Mouse (Mus musculus) right cerebral cortex, postnatal 14 days (tissue): Measurements from ENCODE around the gene Nek3.

Source experiments
- DNase-seq: peaks from one replicate; pipeline ENCODE4 v3.0.0; 2022

Gene Nek3

DNA sequence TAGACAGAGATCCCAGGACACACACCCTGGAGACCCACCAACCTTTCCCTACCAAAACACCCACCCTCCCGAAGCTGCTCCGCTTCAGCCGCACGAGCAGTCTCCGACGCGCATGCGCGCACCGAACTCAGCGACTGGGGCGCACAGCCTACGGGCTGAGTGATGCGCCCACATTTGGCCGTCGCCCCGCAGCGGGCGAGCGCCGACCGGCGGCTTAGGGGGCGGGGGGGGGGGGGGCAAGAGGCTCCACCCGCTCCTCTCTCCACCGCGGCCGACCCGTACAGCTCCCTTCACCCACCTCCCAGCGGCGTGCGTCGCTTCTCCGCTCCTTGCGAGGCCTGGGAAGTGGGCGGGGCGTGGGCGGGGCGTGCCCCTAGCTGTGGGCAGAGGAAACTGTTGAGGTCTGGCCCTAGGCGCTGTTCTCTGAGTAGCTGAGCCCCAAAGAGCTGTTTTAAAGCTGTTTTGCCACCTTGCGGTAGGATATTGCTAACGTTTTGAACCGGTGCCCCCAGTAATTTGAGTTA, at the start of gene Nek3:
Gene Nek3, minus strand, starts transcription at position 356 of the 524 bp plus-strand sequence.
- DNase-seq, result peak; percentile 86

DNA sequence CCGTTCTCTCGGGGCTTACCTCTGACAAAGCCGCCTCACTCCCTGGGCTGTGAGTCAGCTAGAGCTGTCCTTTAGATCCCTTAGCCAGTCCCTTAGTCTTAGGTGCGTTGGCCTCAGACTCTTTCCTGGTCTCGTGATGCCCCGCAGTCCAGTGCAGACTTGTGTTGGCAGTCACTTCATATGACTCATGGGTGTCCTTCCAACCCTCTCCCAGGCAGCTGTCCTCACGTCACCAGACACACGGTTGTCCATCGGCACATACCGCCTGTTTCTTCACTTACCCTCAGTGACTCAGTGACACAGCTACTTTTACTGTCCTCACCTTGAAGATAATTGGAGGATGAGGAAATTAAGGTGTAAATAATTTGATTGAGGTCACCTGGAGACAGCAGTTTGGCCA, 48.6 kb upstream of the Nek3 start:
- DNase-seq, result no peak

DNA sequence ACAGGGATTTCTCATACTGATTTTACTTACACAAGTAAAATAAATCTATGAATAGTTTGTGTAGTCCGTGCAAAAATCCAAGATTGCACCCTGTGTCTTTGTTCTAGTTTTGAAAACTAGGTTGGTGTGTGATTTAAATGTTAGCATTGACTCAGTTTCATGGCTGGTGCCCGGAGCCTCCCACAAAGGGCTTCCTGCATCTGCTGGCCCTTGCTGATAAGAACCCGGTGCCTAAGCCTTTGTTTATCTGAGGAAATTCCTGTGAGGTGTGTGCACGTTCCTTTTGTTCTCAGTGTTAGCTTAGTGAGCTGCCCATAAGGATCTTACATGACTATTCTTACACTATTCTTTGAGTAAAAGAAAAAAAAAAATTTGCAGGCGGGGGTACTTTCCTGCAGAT, 42.8 kb upstream of the Nek3 start:
- no peak for DNase-seq

DNA sequence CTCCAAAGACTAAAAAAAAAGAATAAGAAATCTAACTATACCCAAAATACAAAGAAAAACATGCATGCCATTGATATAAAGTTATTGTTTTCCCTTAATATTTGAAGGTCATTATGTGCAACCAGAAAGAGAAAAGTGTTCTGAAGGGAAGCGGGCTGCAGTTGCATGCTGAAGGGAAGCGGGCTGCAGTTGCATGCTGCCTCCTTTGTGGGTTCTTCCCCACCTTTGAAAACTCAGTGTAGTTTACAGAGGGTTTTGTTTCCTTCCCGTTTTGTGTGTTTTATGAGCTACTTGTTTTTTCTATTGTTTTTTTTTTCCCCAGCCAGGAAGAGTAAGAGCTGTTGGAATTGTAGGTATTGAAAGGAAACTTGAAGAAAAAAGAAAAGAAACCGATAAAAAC, 41.3 kb upstream of the Nek3 start:
- DNase-seq, result no peak

DNA sequence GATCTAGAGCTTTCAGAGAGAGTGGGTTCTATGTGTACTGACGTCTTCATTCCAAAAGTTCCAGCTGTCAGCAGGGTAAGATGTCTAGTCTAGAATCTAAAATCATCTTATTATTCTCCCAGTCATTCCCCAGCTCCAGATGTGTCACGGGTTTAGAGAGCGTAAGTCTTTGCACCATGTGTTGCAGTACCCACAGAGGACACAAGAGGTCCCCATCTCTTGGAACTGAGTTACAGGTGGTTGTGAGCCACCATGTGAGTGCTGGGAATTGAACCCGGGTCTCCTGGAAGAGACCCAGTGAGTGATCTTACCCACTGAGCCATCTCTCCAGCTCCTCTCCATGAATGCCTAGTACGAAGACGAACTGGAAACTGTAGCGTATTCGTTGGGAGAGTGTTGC, 33.2 kb upstream of the Nek3 start:
- no peak for DNase-seq

DNA sequence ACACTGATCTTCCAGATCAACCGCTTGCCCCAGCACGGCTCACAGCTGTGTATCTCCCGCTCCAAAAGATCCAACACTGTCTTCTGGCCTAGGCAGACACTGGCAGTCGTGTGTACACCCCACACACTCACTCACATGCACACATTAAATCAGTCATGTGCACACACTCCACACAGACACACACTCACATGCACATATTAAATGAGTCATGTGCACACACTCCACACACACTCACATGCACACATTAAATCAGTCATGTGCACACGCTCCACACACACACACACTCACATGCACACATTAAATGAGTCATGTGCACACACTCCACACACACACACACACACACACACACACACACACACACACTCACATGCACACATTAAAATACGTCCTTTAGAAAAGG, 31.7 kb upstream of the Nek3 start:
- DNase-seq, result no peak

DNA sequence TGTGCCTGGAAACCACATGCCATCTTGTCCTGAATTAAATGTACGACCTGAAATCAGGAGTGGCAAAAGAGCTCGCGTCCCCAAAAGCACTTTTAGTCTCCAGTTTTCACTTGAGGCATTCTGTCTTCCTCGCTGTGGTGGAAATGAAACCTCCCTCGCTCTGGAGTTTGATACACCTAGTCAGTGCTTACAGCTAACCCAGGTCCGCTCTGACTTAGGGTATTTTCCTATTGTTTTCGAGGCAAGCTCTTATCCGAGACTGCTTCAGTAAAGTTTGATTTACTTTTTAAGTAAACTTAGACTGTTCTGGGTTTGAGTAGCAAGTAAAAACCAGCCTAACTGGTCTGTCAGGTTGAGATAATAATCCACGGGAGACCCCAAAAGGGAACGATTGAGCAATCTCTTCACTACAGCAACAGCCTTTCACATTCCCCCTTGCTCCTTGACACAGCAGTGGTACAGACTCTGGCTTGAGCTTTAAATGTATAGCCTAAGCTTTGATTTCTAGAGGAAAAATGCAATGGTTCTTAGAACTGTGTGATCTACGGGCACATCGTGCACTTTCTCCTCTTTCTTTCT, 27.3 kb upstream of the Nek3 start:
- DNase-seq, result no peak

DNA sequence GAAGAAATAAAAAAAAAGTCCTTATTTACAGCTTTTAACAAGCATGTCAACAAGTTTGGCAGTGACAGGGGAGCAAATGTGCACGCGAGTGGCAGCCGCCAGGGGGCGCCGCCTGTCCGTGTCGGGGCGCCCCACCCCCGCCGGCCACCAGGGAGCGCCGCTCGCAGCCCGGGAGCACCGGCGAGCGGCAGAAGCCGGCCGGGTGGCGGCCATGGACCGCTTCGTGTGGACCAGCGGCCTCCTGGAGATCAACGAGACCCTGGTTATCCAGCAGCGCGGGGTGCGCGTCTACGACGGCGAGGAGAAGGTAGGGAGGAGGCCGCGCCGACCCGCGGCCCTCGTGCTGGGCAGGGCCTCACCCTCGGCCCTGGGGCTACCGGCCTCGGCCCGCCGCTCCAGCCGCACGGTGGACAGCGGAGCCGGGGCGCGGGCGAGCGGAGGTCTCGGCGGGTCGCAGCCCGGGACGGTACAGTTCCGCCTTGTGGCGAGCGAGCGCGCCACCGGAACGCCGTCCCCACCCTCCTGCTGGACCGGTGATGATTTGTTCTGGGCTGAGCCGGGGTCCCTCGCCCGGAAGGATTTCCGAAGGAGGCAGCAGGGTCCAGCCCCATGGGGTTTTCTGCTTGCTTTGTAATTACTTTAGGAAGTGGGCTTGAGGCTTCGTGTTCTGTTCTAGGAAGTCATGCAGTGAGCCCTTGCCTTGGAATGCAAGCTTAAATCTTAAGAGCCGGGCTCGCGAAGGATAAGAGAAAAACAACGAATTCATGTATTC, 26.6 kb upstream of the Nek3 start, which contains the start of gene Vps36:
Gene Vps36, plus strand, starts transcription at position 150 of the 772 bp plus-strand sequence.
- peak; percentile 88 for DNase-seq

DNA sequence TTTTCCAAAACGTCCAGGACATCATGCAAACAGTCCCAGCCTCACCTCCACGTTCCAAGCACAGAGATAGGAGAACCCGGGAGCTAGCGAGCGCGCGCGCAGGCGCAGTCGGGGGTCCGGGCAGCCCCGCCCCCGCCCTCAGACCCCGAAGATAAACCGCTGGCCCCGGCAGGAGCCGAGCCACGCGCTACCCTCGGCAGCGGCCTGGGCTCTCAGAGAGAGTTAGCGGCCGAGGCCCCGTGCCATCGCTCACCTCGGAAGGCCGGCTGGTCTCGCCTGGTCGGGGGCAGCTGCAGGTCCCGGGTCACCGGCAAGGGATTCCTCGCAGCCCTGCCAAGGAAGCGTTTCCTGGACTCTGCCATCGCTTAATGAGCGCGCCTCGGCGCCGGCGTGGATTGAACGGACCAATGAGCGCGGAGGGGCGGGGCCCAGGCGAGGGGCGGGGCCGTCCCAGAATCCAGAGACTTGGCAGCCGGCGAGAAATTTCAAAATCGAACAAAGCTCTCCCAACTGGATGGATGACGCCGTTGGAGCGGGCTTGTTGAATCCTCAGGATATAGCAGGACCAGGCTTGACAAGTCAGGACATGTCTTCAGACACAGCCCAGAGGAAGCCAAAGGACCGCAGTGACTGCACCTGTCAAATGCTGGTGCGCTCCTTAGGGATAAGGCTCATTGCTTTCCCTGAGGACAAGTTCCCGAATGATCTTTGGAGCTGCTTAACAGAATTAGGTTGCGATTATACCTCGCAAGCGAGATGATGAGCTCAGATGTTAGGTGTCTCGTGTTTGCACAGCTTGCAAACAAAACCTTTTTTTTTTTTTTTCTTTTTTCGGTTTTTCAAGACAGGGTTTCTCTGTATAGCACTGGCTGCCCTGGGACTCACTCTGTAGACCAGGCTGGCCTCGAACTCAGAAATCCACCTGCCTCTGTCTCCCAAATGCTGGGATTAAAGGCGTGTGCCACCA, 19.5 kb upstream of the Nek3 start, which contains the start of gene Ckap2:
Gene Ckap2, minus strand, starts transcription at position 389 of the 967 bp plus-strand sequence.
- DNase-seq, result peak; percentile 87

DNA sequence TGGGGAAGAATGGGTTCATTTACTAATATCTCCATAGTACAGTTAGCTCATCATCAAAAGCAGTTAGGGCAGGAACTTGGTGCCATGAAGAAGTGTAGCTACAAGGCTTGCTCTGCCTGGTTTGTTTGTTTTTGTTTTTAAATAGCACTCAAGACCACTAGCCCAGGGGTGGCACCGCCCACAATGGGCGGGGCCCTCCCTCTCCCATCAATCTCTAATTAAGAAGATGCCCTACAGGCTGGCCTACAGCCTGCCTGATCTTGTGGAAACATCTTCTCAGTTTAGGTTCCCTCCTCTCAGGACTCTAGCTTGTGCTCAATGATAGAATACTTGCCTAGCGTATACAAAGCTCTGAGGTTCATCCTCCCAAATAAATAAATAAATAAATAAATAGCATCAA, 18.6 kb upstream of the Nek3 start:
- no peak for DNase-seq

DNA sequence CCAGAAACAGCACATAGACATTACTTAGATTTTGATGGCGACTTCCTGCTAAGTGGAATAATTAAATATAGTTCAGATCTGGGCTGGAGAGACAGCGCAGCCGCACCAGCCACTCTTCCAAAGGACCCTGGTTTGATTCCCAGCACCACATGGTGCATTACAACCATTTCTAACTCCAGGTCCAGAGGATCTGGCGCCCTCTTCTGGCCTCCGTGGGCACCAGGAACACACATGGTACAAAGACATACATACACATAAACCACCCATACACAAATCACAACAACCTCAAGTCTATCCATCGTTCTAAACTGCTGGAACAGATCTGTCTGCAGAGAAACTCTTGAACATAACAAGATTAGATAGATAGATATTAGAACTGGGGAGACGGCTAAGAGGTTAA, 9.7 kb upstream of the Nek3 start:
- no peak for DNase-seq

DNA sequence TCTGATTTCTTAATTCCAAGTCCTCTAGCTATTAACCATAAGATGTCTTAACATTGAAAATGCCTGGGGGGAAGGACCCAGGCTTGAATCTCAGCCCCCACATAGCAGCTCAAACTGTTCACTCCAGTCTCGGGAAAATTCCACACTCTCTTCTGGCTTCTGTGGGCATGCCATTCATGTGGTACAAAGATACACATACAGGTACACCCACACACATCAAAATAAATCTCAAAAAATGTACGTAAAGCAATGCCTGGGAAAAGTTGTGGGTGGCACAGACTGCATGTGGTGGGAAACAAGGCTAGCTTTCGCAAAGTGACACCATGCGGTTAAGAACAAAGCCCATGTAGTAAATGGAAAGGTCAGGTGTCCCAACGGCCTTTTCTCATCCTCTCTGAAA, 2.9 kb upstream of the Nek3 start:
- DNase-seq, result no peak

DNA sequence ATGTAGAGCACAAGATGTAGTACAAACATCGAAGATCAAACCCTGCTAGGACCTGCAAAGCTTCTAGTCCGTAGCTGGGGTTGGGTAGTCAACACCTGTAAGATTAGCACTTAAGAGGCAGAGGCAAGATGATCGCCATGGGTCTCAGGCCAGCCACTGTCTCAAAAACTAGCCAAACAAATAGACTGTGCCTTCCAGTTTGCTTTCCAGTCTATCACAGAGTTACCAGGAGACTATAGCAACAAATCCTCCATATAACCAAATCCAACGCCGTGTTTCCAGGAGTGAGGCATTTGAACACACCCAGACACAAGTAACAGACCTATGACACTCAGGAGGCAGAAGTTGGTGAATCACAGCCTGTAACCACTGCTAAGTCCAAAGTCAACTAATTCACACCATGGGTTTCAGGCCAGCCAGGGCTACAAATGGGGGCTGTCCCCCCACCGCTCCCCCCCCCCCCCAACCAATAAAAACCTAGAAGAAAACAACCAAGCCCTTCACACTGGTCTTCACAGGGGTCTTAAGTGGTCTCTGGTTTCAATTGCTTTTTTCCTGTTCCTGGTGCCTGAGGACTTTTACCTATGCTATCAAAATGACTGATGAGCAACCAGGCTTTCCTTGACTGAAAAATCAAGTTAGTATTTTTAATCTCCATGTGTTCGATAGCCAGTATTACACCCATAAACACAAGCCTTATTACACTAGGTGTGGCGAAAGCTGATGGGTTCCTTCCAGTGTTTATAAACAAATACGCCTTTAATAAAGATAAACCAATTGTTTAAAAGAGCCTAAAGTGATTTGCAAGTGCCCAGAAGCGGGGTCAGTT, 770 bp downstream of the Nek3 start:
- DNase-seq, result no peak

DNA sequence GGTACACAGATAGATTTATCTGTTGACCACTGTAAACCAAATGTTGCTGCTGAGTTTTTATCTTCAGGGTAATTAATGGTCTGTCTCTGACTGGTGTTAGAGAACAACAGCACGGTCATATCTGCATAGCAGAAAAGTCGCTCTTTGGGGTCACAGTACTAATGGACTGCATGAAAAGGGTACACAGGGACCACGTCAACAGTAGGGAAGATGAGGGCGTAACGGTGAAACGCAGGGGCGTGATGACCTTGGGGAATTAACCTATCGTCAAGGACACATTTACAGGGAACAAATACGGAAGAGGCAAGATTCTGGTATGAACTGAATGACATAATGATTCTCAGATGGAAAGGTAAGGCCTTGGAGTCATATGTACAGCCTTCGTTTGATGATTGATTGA, 1.8 kb downstream of the Nek3 start:
- no peak for DNase-seq

DNA sequence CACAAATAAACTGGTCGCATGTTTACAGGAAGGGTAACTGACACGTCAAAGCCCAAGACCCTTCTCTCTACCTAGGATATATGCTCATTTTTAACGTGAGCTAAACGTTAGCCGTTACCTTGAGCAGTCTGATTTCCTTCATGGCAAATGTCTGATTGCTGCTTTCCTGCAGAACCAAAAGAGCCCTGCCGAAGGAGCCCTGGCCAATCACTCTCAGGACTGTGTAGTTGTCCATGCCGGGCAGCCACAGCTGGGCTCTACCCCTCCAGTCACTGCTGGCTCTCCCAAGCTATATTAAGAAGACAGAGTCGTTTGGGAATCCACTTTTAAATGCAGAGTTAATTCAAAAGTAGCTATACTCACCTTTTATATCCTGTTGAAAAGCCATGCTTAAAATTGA, 4.0 kb downstream of the Nek3 start:
- no peak for DNase-seq

DNA sequence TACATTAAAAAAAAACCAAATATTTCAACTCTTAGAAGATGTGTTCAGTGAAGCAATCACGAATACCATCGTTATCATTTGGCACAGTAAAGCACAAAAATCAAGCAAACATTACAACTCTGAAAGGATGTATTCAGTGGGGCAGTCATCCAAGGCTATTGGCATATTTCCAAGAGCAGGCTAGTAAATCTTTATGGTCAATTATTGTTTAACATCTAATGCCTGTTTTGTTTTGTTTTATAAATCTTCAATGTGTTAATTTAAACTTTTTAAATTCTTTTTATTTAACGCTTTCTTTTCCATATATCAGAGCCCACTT, 15.9 kb downstream of the Nek3 start:
- DNase-seq, result no peak

DNA sequence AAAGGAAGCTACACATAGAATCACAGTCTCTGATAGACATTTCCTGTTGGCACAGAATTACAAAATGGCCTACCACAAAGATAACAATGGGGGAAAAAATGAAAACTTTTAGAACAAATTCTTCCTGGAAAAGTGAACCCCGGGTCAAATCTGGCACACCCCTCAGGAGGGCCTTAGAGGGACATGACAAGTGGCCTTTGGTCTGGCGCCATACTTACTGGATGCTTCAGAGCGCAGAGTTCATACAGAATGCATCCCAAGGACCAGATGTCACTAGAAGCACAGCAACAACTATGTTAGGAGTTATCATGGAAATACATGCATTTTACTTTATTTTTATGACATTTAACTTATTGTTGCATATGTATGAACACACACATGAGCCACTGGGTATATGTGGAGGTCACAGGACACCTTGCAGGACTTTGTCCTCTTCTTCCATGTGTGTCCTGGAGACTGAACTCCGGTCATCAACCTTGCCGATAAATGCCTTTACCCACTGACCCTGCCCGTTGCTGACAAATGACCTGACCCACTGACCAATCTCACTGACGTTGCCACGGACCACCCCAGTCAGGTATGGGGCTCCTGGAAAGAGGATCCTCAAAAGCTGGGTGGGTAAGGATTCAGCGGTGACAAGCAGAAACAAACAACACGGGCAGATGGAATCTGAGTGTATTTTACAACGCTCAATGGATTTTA, 16.4 kb downstream of the Nek3 start:
- no peak for DNase-seq

DNA sequence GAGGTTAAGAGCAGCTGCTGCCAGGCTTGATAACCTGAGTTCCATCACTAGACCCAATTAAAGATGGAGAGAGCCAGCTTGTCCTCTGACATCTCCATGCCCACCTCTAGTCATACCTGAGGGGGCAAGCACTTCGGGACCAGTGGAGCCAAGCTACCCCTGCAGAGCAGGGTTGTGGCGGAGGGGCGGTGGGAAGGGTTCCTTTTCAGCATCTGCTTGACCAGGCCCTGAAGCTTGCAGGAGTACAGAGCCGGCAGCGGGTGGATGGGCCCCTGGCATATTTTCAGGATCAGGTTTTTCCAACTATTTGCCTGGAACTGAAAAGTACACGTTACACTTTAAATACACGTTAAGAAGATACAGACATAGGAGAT, 17.9 kb downstream of the Nek3 start:
- no peak for DNase-seq

DNA sequence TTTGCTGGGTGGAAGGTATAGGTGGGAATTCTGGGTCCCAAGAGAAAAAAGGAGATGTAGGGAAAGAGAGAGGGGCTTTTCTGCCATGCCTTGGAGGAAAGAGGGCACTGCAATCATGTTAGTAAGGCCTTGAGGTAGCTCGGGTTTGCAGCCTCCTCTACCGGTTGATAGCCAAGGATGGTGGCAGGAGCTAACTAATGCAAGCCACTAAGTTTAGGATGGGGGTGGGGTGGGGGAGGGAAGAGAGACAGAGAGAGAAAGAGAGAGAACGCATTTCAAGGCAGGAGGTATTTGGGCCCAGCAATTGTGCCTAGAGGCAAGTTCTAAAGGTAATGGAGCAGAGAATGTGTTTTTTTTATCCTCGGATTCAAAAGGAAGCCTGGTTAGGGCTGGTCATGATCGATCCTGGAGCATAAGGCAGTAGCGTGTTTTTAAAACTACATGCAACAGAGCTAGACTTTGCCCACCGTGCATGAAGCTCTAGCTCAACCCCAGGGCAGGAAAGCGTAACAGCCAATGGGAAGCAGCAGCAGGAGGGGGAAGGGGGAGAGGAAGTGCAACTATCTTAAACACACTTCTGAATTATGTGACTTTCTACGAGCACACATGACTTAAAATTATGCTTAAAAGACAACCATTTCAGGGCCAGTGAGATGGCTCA, 18.4 kb downstream of the Nek3 start:
- DNase-seq, result no peak

DNA sequence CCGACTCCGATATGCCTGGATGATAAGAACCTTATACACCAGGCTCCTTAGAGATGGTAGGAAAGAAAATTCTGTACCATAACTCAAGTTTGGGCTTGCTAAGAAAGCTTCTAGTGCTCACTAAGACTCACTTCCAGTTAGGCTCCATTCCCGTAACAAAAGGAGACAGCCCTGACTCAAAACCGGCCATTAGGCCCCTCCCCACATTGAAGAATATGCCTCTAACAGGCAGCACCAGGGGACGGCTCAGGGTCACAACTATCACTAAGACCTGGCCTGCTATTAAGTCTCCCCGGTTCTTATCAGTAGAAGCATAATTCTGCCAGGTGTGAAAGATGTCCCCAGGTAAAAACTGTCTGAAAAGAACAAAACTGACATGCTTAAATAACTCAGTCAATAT, 20.4 kb downstream of the Nek3 start:
- no peak for DNase-seq

DNA sequence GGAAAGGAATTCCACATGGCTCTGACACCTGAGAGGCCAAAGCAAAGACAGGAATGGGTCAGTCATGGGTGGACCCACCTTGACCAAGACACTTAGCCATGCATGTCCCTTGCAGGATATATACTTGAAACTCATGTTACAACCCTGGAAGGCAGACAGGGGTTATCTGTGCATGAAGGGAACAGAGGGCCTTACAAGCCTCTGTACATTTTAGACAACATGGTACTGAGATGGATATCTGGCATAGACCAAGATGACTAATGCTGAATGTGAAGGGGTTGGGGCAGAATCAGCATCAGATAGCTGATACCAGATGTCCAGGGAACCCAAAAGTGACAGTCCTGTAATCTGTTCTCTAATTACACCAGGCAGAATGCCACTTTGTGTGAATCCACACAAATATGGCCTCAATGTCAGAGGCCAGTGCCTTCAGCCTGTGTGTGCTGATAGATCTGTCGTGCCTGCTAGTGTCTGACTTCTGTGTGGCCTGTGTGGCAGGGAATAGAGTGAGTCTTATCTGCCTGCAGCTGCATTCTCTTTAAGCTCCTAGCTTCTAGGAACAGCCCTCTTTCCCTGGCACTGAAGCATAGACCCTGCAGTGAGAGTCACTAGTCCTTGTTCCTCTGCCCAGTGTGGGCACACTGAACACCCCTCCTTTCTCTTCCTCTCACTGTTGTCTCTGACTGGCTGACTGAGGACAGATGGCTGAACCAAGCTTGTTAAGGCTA, 22.3 kb downstream of the Nek3 start:
- DNase-seq, result no peak
